Mouse (Mus musculus) regulatory T cell (primary cell): ENCODE data around the gene Pard6b.
"Not testable (repeated sequence)": the region's sequence is repeated elsewhere in the genome, so short reads cannot be mapped to it uniquely, and the experiment has no call there.

Source experiments
- in situ Hi-C: fragments of 300-600 bp; cut with MboI, MseI; formaldehyde crosslinking; loops from one replicate; pipeline ENCODE4 v1.15.1; 2025; ENCODE audit warnings: high pct_unique_total_duplicates

Pard6b gene

GRCm38 (mm10) chr2:168080431-168081246, at the start of gene Pard6b:
Gene Pard6b, plus strand, starts transcription at chr2:168081004.
- in situ Hi-C loops: no loop called here

- in situ Hi-C loops: no loop called here
Observed at GRCm38 (mm10) chr2:168031842-168032241, 49.0 kb upstream of the Pard6b start.

- in situ Hi-C loops: no loop called here
Observed at GRCm38 (mm10) chr2:168033905-168034304, 46.9 kb upstream of the Pard6b start.

GRCm38 (mm10) chr2:168035907-168036306, 44.9 kb upstream of the Pard6b start:
- in situ Hi-C loops: no loop called here

GRCm38 (mm10) chr2:168037063-168037462, 43.7 kb upstream of the Pard6b start:
- in situ Hi-C loops: no loop called here

- in situ Hi-C loops: no loop called here
Observed at GRCm38 (mm10) chr2:168040751-168041150, 40.1 kb upstream of the Pard6b start.

- in situ Hi-C loops: no loop called here
Observed at GRCm38 (mm10) chr2:168042019-168042418, 38.8 kb upstream of the Pard6b start.

- in situ Hi-C loops: no loop called here
Observed at GRCm38 (mm10) chr2:168044681-168045287, 36.0 kb upstream of the Pard6b start.

GRCm38 (mm10) chr2:168045357-168045756, 35.4 kb upstream of the Pard6b start:
- in situ Hi-C loops: no loop called here

GRCm38 (mm10) chr2:168045771-168046170, 35.0 kb upstream of the Pard6b start:
- in situ Hi-C loops: no loop called here

GRCm38 (mm10) chr2:168046467-168046866, 34.3 kb upstream of the Pard6b start:
- in situ Hi-C loops: no loop called here

- in situ Hi-C loops: no loop called here
Observed at GRCm38 (mm10) chr2:168049002-168049635, 31.7 kb upstream of the Pard6b start.

GRCm38 (mm10) chr2:168050000-168050942, 30.5 kb upstream of the Pard6b start:
- in situ Hi-C loops: no loop called here

- in situ Hi-C loops: no loop called here
Observed at GRCm38 (mm10) chr2:168052156-168052555, 28.6 kb upstream of the Pard6b start.

- in situ Hi-C loops: no loop called here
Observed at GRCm38 (mm10) chr2:168052689-168053088, 28.1 kb upstream of the Pard6b start.

GRCm38 (mm10) chr2:168054142-168054541, 26.7 kb upstream of the Pard6b start:
- in situ Hi-C loops: no loop called here

- in situ Hi-C loops: no loop called here
Observed at GRCm38 (mm10) chr2:168055910-168056665, 24.7 kb upstream of the Pard6b start.

- in situ Hi-C loops: no loop called here
Observed at GRCm38 (mm10) chr2:168056666-168056933, 24.2 kb upstream of the Pard6b start.

GRCm38 (mm10) chr2:168057876-168058275, 22.9 kb upstream of the Pard6b start:
- in situ Hi-C loops: not testable (repeated sequence)

- in situ Hi-C loops: no loop called here
Observed at GRCm38 (mm10) chr2:168058488-168059199, 22.2 kb upstream of the Pard6b start.
